Comparison of ENCODE assay signal across 9 mouse cellular contexts in genomic region chr14:24530228-24530627, GRCm38 (mm10). TPM values are rescaled to one million over a fixed set of nuclear protein-coding genes. Genes with fewer than 3 reads are reported as not detected.
DNase-seq lines count a peak whose midpoint lies in the region; ATAC-seq and TF ChIP-seq lines count a peak whose summit lies in the region.
"Had no signal": no experiment of that assay in that cellular context is flagged by ENCODE, and none has a peak within 500 bp of the region (broad histone marks: within the 10 kb centered on the region; RNA-seq: fewer than 3 reads in every experiment).

No protein-coding gene starts in this region.

- peak; percentile 9 to 18 for DNase-seq in heart, adult 2 months
- no peak for DNase-seq in heart, postnatal 14 days
- DNase-seq in embryonic facial prominence, embryonic 10.5 days (ENCODE audit: low spot score) = peak; percentile 75
- peak; percentile 75 for DNase-seq in midbrain, embryonic 14.5 days
- no peak for DNase-seq in layer of hippocampus, adult 8-10 months (ENCODE audit: low spot score in 2 of 2)
- DNase-seq in right cerebral cortex, postnatal 10 days (ENCODE audit: low spot score in 2 of 2) = no peak
- DNase-seq in thymus, postnatal 25 days = no peak

- 10% methylated on average over 6 of the region's 6 CpGs for WGBS in heart, adult 2 months
- whole genome bisulfite sequencing in embryonic facial prominence, embryonic 10.5 days = 2% methylated on average over 6 of the region's 6 CpGs
- 1% methylated on average over 6 of the region's 6 CpGs for WGBS in intestine, embryonic 15.5 days
- under 1% methylated on average over 6 of the region's 6 CpGs for WGBS in midbrain, embryonic 14.5 days

- TF ChIP-seq CTCF in heart, adult 2 months (IDR thresholded peaks at IDR 0.05) = no peak

- H3K4me3 ChIP-seq in heart, adult 2 months = no peak overlapping the region
- H3K4me3 ChIP-seq in embryonic facial prominence, embryonic 10.5 days = peak overlapping the region; percentile 26; the same call in 1 of the 2 replicates
- H3K4me3 ChIP-seq in intestine, embryonic 15.5 days (replicated peaks) = no peak overlapping the region
- no peak overlapping the region for H3K4me3 ChIP-seq in midbrain, embryonic 14.5 days (replicated peaks; ENCODE audit: low read depth, low read length)
- H3K4me3 ChIP-seq: liver, embryonic 15.5 days had no signal

- no peaks in the 10 kb centered on the region for H3K79me2 ChIP-seq in heart, adult 2 months (replicated peaks; ENCODE audit: control insufficient read depth, insufficient read depth, low read length)

- no peaks in the 10 kb centered on the region for H3K27me3 ChIP-seq in heart, adult 2 months (ENCODE audit: control insufficient read depth, insufficient read depth, low read length)
- H3K27me3 ChIP-seq in embryonic facial prominence, embryonic 10.5 days (replicated peaks; ENCODE audit: low read depth, poor library complexity, severe bottlenecking) = no peaks in the 10 kb centered on the region; the same call in 1 of the 2 replicates
- H3K27me3 ChIP-seq in intestine, embryonic 15.5 days (replicated peaks) = no peaks in the 10 kb centered on the region
- no peaks in the 10 kb centered on the region for H3K27me3 ChIP-seq in midbrain, embryonic 14.5 days (ENCODE audit: control insufficient read depth, insufficient read depth, low read length)
- H3K27me3 ChIP-seq: liver, embryonic 15.5 days had no signal

- no peak for TF ChIP-seq EP300 in heart, adult 2 months (IDR thresholded peaks at IDR 0.05; ENCODE audit: insufficient read depth, low read depth, low read length)

- H3K4me2 ChIP-seq in intestine, embryonic 15.5 days (replicated peaks) = peak overlapping the region; percentile 22
- H3K4me2 ChIP-seq in midbrain, embryonic 14.5 days (ENCODE audit: low read length) = no peak overlapping the region
- H3K4me2 ChIP-seq: liver, embryonic 15.5 days had no signal

- intact Hi-C loops in heart, adult 2 months (cut with DNase I) = no loop called here
- intact Hi-C loops in heart, postnatal 14 days (cut with DNase I) = no loop called here

- no peaks in the 10 kb centered on the region for H3K36me3 ChIP-seq in heart, adult 2 months (ENCODE audit: control insufficient read depth, insufficient read depth, low read length)
- no peaks in the 10 kb centered on the region for H3K36me3 ChIP-seq in embryonic facial prominence, embryonic 10.5 days (replicated peaks)
- no peaks in the 10 kb centered on the region for H3K36me3 ChIP-seq in intestine, embryonic 15.5 days
- H3K36me3 ChIP-seq in midbrain, embryonic 14.5 days (ENCODE audit: control insufficient read depth, insufficient read depth, low read length) = no peaks in the 10 kb centered on the region
- H3K36me3 ChIP-seq: liver, embryonic 15.5 days had no signal

- H3K9me3 ChIP-seq in embryonic facial prominence, embryonic 10.5 days = no peaks in the 10 kb centered on the region
- no peaks in the 10 kb centered on the region for H3K9me3 ChIP-seq in intestine, embryonic 15.5 days
- H3K9me3 ChIP-seq in midbrain, embryonic 14.5 days (ENCODE audit: control insufficient read depth, low read length) = no peaks in the 10 kb centered on the region
- H3K9me3 ChIP-seq: liver, embryonic 15.5 days had no signal

- no peak overlapping the region for H3K9ac ChIP-seq in heart, adult 2 months (ENCODE audit: low read depth, low read length)
- no peak overlapping the region for H3K9ac ChIP-seq in intestine, embryonic 15.5 days
- H3K9ac ChIP-seq in midbrain, embryonic 14.5 days (replicated peaks; ENCODE audit: low read length) = no peak overlapping the region
- H3K9ac ChIP-seq: liver, embryonic 15.5 days had no signal

- peaks cover 4% of the 10 kb centered on the region for H3K4me1 ChIP-seq in heart, adult 2 months (ENCODE audit: control insufficient read depth, insufficient read depth, low read length)
- peaks cover 48% of the 10 kb centered on the region for H3K4me1 ChIP-seq in embryonic facial prominence, embryonic 10.5 days
- H3K4me1 ChIP-seq in intestine, embryonic 15.5 days (replicated peaks) = peaks cover 17% of the 10 kb centered on the region
- peaks cover 57% of the 10 kb centered on the region for H3K4me1 ChIP-seq in midbrain, embryonic 14.5 days (ENCODE audit: control insufficient read depth, insufficient read depth, low read length)
- H3K4me1 ChIP-seq: liver, embryonic 15.5 days had no signal

- peak; percentile 84 for ATAC-seq in intestine, embryonic 15.5 days
- peak; percentile 69; the same call in 1 of the 2 replicates for ATAC-seq in midbrain, embryonic 14.5 days (ENCODE audit: low FRiP score, low TSS enrichment)

- TF ChIP-seq POLR2A in heart, adult 2 months (IDR thresholded peaks at IDR 0.05; ENCODE audit: insufficient read depth, low read depth, low read length) = no peak

- no peak overlapping the region for H3K27ac ChIP-seq in heart, adult 2 months
- H3K27ac ChIP-seq in embryonic facial prominence, embryonic 10.5 days (replicated peaks) = peak overlapping the region; percentile 40; the same call in 1 of the 2 replicates
- no peak overlapping the region for H3K27ac ChIP-seq in intestine, embryonic 15.5 days
- H3K27ac ChIP-seq in midbrain, embryonic 14.5 days (replicated peaks; ENCODE audit: low read depth, low read length) = peak overlapping the region; percentile 28
- H3K27ac ChIP-seq: liver, embryonic 15.5 days had no signal

RNA-seq across cellular contexts. Expression of gene Rps24, which starts 43.3 kb away (rescaled TPM):
- 100 to 1,000 TPM; 851 to 971 TPM for total RNA-seq in heart, adult 2 months (2021)
- polyA plus RNA-seq in heart, adult 2 months (2012; rRNA removed) = 642 and 1,106 TPM in 2 replicates
- total RNA-seq in heart, postnatal 14 days (2021) = 100 to 1,000 TPM; 816 to 895 TPM
- polyA plus RNA-seq in embryonic facial prominence, embryonic 10.5 days (2016; fragmentation: Nextera tagmentation; extraction: Ambion mirVana) = 1,131 and 1,182 TPM in 2 replicates
- polyA plus RNA-seq in intestine, embryonic 15.5 days (2015; fragmentation: Nextera tagmentation; extraction: Ambion mirVana) = 852 and 1,015 TPM in 2 replicates
- 772 and 791 TPM in 2 replicates for polyA plus RNA-seq in midbrain, embryonic 14.5 days (2014; fragmentation: Nextera tagmentation; extraction: Ambion mirVana)
- 100 to 1,000 TPM; 784 to 930 (median 855) TPM for total RNA-seq in layer of hippocampus, adult 8-10 months (2022)

RNA-seq across cellular contexts. Expression of gene Polr3a, which starts 43.4 kb away (rescaled TPM):
- 10 to 100 TPM; 10.3 to 11.0 TPM for total RNA-seq in heart, adult 2 months (2021)
- polyA plus RNA-seq in heart, adult 2 months (2012; rRNA removed) = 4.7 and 10.3 TPM in 2 replicates
- total RNA-seq in heart, postnatal 14 days (2021) = 10 to 100 TPM; 12.4 to 13.3 TPM
- 20.4 and 21.4 TPM in 2 replicates for polyA plus RNA-seq in embryonic facial prominence, embryonic 10.5 days (2016; fragmentation: Nextera tagmentation; extraction: Ambion mirVana)
- polyA plus RNA-seq in intestine, embryonic 15.5 days (2015; fragmentation: Nextera tagmentation; extraction: Ambion mirVana) = 14.0 and 15.4 TPM in 2 replicates
- polyA plus RNA-seq in midbrain, embryonic 14.5 days (2014; fragmentation: Nextera tagmentation; extraction: Ambion mirVana) = 21.0 and 23.1 TPM in 2 replicates
- 10 to 100 TPM; 34.5 to 37.9 (median 37.0) TPM for total RNA-seq in layer of hippocampus, adult 8-10 months (2022)

Comparison
In these comparisons a context has a peak if more than half of its experiments do, and no peak if none do; other contexts are left out.
1. DNase-seq: peak in heart, adult 2 months (2 of 2), embryonic facial prominence, embryonic 10.5 days (single experiment) and midbrain, embryonic 14.5 days (single experiment); none in heart, postnatal 14 days (0 of 2), layer of hippocampus, adult 8-10 months (0 of 2), right cerebral cortex, postnatal 10 days (0 of 2) and thymus, postnatal 25 days (single experiment).
2. H3K27ac ChIP-seq: peak in embryonic facial prominence, embryonic 10.5 days (single experiment) and midbrain, embryonic 14.5 days (single experiment); none in heart, adult 2 months (single experiment) and intestine, embryonic 15.5 days (single experiment).